8 mouse cellular contexts compared by ENCODE assay signal in genomic region chr11:75347188-75347585, GRCm38 (mm10). TPM values are rescaled to one million over a fixed set of nuclear protein-coding genes. Genes with fewer than 3 reads are reported as not detected.
DNase-seq lines count a peak whose midpoint lies in the region; ATAC-seq and TF ChIP-seq lines count a peak whose summit lies in the region.

No protein-coding gene starts in this region.

- H3K9ac ChIP-seq in embryonic facial prominence, embryonic 11.5 days (replicated peaks; ENCODE audit: low read length) = peak overlapping the region; percentile 39
- no peak overlapping the region for H3K9ac ChIP-seq in intestine, postnatal 0 days (ENCODE audit: low read depth, low read length)
- peak overlapping the region; percentile 83 for H3K9ac ChIP-seq in neural tube, embryonic 13.5 days

- no peaks in the 10 kb centered on the region for H3K4me1 ChIP-seq in embryonic facial prominence, embryonic 11.5 days (ENCODE audit: control insufficient read depth, insufficient read depth, low read length)
- no peaks in the 10 kb centered on the region for H3K4me1 ChIP-seq in intestine, postnatal 0 days (replicated peaks; ENCODE audit: control insufficient read depth, insufficient read depth, low read length)
- H3K4me1 ChIP-seq in neural tube, embryonic 13.5 days (replicated peaks) = peaks cover 22% of the 10 kb centered on the region

- TF ChIP-seq CTCF in layer of hippocampus, adult 2 months (conservative IDR thresholded peaks at IDR 0.05) = no peak
- TF ChIP-seq CTCF in intestine, postnatal 0 days (IDR thresholded peaks at IDR 0.05; ENCODE audit: low read depth) = no peak

- no peaks in the 10 kb centered on the region for H3K36me3 ChIP-seq in embryonic facial prominence, embryonic 11.5 days (replicated peaks; ENCODE audit: control insufficient read depth, insufficient read depth, low read depth, low read length)
- H3K36me3 ChIP-seq in intestine, postnatal 0 days (ENCODE audit: control insufficient read depth, insufficient read depth) = no peaks in the 10 kb centered on the region
- H3K36me3 ChIP-seq in neural tube, embryonic 13.5 days = no peaks in the 10 kb centered on the region

- DNase-seq in layer of hippocampus, adult 2 months (ENCODE audit: low spot score in 2 of 2) = no peak
- no peak for DNase-seq in layer of hippocampus, adult 9-10 months (ENCODE audit: low spot score)
- DNase-seq in embryonic facial prominence, embryonic 11.5 days (ENCODE audit: low spot score) = no peak
- DNase-seq in cerebellum, adult 9-11 months = no peak
- no peak for DNase-seq in frontal cortex, postnatal 36 days (ENCODE audit: low spot score in 2 of 2)

- peak overlapping the region; percentile 95 for H3K4me3 ChIP-seq in layer of hippocampus, adult 2 months
- H3K4me3 ChIP-seq in embryonic facial prominence, embryonic 11.5 days (ENCODE audit: low read depth, low read length) = peak overlapping the region; percentile 58
- peak overlapping the region; percentile 76 for H3K4me3 ChIP-seq in intestine, postnatal 0 days (ENCODE audit: low read depth, low read length)
- H3K4me3 ChIP-seq in neural tube, embryonic 13.5 days = peak overlapping the region; percentile 80

- no peak overlapping the region for H3K27ac ChIP-seq in layer of hippocampus, adult 2 months
- H3K27ac ChIP-seq in embryonic facial prominence, embryonic 11.5 days (replicated peaks; ENCODE audit: low read depth, low read length) = no peak overlapping the region
- no peak overlapping the region for H3K27ac ChIP-seq in intestine, postnatal 0 days (ENCODE audit: low read depth, low read length)
- no peak overlapping the region for H3K27ac ChIP-seq in neural tube, embryonic 13.5 days (replicated peaks)

- WGBS in embryonic facial prominence, embryonic 11.5 days = 50% methylated on average over 10 of the region's 10 CpGs
- WGBS in intestine, postnatal 0 days = 25% methylated on average over 10 of the region's 10 CpGs
- WGBS in neural tube, embryonic 13.5 days = 53% methylated on average over 10 of the region's 10 CpGs

- peak overlapping the region; percentile 64 for H3K4me2 ChIP-seq in embryonic facial prominence, embryonic 11.5 days (ENCODE audit: low read depth, low read length)
- peak overlapping the region; percentile 89 for H3K4me2 ChIP-seq in intestine, postnatal 0 days (replicated peaks; ENCODE audit: low read depth)
- peak overlapping the region; percentile 92 for H3K4me2 ChIP-seq in neural tube, embryonic 13.5 days

- ATAC-seq in embryonic facial prominence, embryonic 11.5 days (replicated peaks; ENCODE audit: insufficient number of reproducible peaks, low FRiP score, low TSS enrichment, low read depth) = no peak
- ATAC-seq in intestine, postnatal 0 days = no peak
- ATAC-seq in neural tube, embryonic 13.5 days (ENCODE audit: low read depth) = no peak
- no peak for ATAC-seq in monocyte, adult 5-6 weeks (replicated peaks; ENCODE audit: insufficient number of reproducible peaks, low FRiP score, low TSS enrichment, poor library complexity, severe bottlenecking)

- H3K27me3 ChIP-seq in embryonic facial prominence, embryonic 11.5 days (ENCODE audit: control insufficient read depth, insufficient read depth, low read length) = no peaks in the 10 kb centered on the region
- H3K27me3 ChIP-seq in intestine, postnatal 0 days (replicated peaks; ENCODE audit: control insufficient read depth, insufficient read depth, low read length) = no peaks in the 10 kb centered on the region
- H3K27me3 ChIP-seq in neural tube, embryonic 13.5 days = no peaks in the 10 kb centered on the region

- H3K9me3 ChIP-seq in embryonic facial prominence, embryonic 11.5 days (replicated peaks; ENCODE audit: control insufficient read depth, low read length) = no peaks in the 10 kb centered on the region
- no peaks in the 10 kb centered on the region for H3K9me3 ChIP-seq in intestine, postnatal 0 days (ENCODE audit: control insufficient read depth)
- H3K9me3 ChIP-seq in neural tube, embryonic 13.5 days = no peaks in the 10 kb centered on the region

RNA-seq across cellular contexts. Expression of gene Rpa1, which starts 0.9 kb away (rescaled TPM):
- 10 to 100 TPM; 64.1 to 67.0 TPM for total RNA-seq in layer of hippocampus, adult 2 months (2021)
- 138 and 150 TPM in 2 replicates for polyA plus RNA-seq in embryonic facial prominence, embryonic 11.5 days (2014; fragmentation: Nextera tagmentation; extraction: Ambion mirVana)
- 32.1 and 34.4 TPM in 2 replicates for polyA plus RNA-seq in intestine, postnatal 0 days (2015; fragmentation: Nextera tagmentation; extraction: Ambion mirVana)
- polyA plus RNA-seq in neural tube, embryonic 13.5 days (2015; fragmentation: Nextera tagmentation; extraction: Ambion mirVana) = 50.5 and 51.1 TPM in 2 replicates
- total RNA-seq in monocyte, adult 5-6 weeks (2017) = 80.4 to 103 TPM (median 85.0 TPM) in 3 replicates

RNA-seq across cellular contexts. Expression of gene Smyd4, which starts 1.0 kb away (rescaled TPM):
- 10 to 100 TPM; 14.9 to 16.7 TPM for total RNA-seq in layer of hippocampus, adult 2 months (2021)
- 13.2 and 13.6 TPM in 2 replicates for polyA plus RNA-seq in embryonic facial prominence, embryonic 11.5 days (2014; fragmentation: Nextera tagmentation; extraction: Ambion mirVana)
- polyA plus RNA-seq in intestine, postnatal 0 days (2015; fragmentation: Nextera tagmentation; extraction: Ambion mirVana) = 3.1 and 3.4 TPM in 2 replicates
- polyA plus RNA-seq in neural tube, embryonic 13.5 days (2015; fragmentation: Nextera tagmentation; extraction: Ambion mirVana) = 12.8 and 16.0 TPM in 2 replicates
- 11.4 to 20.4 TPM (median 12.6 TPM) in 3 replicates for total RNA-seq in monocyte, adult 5-6 weeks (2017)
